Mouse (Mus musculus) midbrain, embryonic 13.5 days (tissue): ENCODE data around the gene Smim13. TPM values are rescaled to one million over a fixed set of nuclear protein-coding genes. Genes with fewer than 3 reads are reported as not detected.

Source experiments
- ATAC-seq: fragments of 200-750 bp; cut with Nextera tagmentation; 2 replicates; pipeline ENCODE4 v1.8.0; 2017; ENCODE audit warnings: mild to moderate bottlenecking, moderate TSS enrichment, moderate library complexity
- H3K27ac ChIP-seq: fragments of 300-500 bp; sonication (generic); 2 replicates; pipeline ENCODE4 v1.5.1; 2015; ENCODE audit warnings: inconsistent platforms, mild to moderate bottlenecking, moderate library complexity
- H3K27me3 ChIP-seq: fragments of 300-500 bp; sonication (generic); 2 replicates; pipeline ENCODE4 v1.6.1; 2015; ENCODE audit warnings: mild to moderate bottlenecking, inconsistent platforms
- H3K36me3 ChIP-seq: fragments of 300-500 bp; sonication (generic); 2 replicates; pipeline ENCODE4 v1.6.1; 2015; ENCODE audit warnings: mild to moderate bottlenecking, inconsistent platforms
- H3K4me1 ChIP-seq: fragments of 300-500 bp; sonication (generic); replicated peaks from 2 replicates; pipeline ENCODE4 v1.6.1; 2015; ENCODE audit warnings: inconsistent platforms
- H3K4me2 ChIP-seq: fragments of 300-500 bp; sonication (generic); replicated peaks from 2 replicates; pipeline ENCODE4 v1.6.1; 2015; ENCODE audit warnings: moderate library complexity, mild to moderate bottlenecking, inconsistent platforms
- H3K4me3 ChIP-seq: fragments of 300-500 bp; sonication (generic); replicated peaks from 2 replicates; pipeline ENCODE4 v1.5.1; 2015; ENCODE audit warnings: mild to moderate bottlenecking, inconsistent platforms
- H3K9ac ChIP-seq: fragments of 300-500 bp; sonication (generic); replicated peaks from 2 replicates; pipeline ENCODE4 v1.6.1; 2015; ENCODE audit warnings: mild to moderate bottlenecking, inconsistent platforms
- H3K9me3 ChIP-seq: fragments of 300-500 bp; sonication (generic); 2 replicates; pipeline ENCODE4 v1.6.1; 2016; ENCODE audit warnings: mild to moderate bottlenecking, inconsistent platforms
- WGBS: fragments of 180-500 bp; shearing (Covaris S2); methylation state at CpG from one replicate; pipeline ENCODE4 v1.1.7; 2015; 5-methylcytosine and 5-hydroxymethylcytosine counted together
- polyA plus RNA-seq: library from polyadenylated mRNA; unstranded; fragments of >200 nt; fragmentation: Nextera tagmentation; extraction: Ambion mirVana; gene quantifications from 2 replicates; pipeline ENCODE4 v1.2.1, GENCODE M21; 2015

Gene Smim13
- polyA plus RNA-seq, 1 experiment from 2014 or later, result 16.2 TPM

DNA sequence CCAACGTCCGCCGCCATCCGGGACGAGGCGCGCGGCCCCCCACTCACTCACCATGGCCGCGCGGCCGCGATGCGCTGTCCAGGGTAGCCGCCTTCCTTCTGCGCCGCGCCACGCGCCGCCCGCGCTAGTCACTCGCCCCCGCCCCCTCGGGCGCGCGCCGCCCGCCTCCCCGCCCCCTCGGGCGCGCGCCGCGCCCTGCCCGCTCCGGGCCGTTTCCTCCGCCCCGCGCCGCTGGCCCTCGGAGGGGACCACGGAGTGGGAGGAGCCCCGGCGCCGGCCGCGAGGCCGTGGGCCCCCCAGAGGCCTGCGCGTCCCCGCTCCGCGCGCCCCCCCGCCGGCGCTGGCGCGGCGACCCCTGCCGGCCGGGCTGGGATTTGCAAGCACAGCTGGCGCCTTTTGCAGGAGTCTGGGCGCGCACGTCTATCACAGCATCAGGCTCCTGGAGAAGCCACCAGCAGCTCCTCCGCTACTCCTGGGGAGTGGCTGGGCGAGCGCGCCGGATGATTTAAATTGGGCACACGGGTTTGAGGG is 29.3 kb upstream of the Smim13 start, which contains the start of gene Elovl2:
TSS of gene Elovl2 (minus strand) at position 102 of the 531 bp plus-strand sequence.
- Histone ChIP-seq H3K27ac (peak within 1 kb of the TSS; percentile 77), H3K9me3 (peaks cover 19% of the 10 kb centered on the region; the same call in 1 of the 2 replicates), H3K4me1 (peaks cover 21% of the 10 kb centered on the region), H3K36me3 (0 out of 2 replicates have a peak, but pooled peaks cover 3% of the 10 kb centered on the region), H3K4me2 (peak within 1 kb of the TSS; percentile 52), H3K9ac (peak within 1 kb of the TSS; percentile 87), H3K4me3 (peak within 1 kb of the TSS; percentile 75), H3K27me3 (no peaks in the 10 kb centered on the region)
- ATAC-seq, result peak; percentile 98
- 2% methylated on average over 36 of the region's 77 CpGs for whole genome bisulfite sequencing

DNA sequence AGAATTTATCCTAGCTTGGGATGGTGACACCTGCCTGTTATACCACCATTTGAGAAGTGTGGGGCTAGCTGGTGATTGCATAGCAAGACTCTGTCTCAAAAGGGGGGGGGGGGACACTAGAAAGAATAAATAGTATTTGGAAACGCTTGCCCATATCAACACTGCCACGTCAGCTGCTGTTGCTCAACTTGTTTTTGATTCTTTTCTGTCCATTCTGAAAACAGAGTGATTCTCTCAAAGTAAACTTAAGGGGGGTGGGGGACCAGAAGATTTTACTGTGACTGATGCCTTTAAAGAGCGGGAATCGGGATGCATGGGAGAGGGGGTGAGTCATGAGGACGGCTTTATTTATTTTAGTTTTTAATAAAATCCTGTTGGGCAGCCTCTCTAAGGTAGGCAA is 23.1 kb upstream of the Smim13 start:
- Histone ChIP-seq H3K27me3 (no peaks in the 10 kb centered on the region), H3K4me1 (no peaks in the 10 kb centered on the region), H3K4me3 (no peak overlapping the region), H3K9me3 (peaks cover 12% of the 10 kb centered on the region; the same call in 1 of the 2 replicates), H3K36me3 (0 out of 2 replicates have a peak, but pooled peaks cover 3% of the 10 kb centered on the region), H3K4me2 (no peak overlapping the region), H3K9ac (no peak overlapping the region), H3K27ac (no peak overlapping the region)
- no peak for ATAC-seq
- WGBS, result 83% methylated on average over 5 of the region's 5 CpGs

DNA sequence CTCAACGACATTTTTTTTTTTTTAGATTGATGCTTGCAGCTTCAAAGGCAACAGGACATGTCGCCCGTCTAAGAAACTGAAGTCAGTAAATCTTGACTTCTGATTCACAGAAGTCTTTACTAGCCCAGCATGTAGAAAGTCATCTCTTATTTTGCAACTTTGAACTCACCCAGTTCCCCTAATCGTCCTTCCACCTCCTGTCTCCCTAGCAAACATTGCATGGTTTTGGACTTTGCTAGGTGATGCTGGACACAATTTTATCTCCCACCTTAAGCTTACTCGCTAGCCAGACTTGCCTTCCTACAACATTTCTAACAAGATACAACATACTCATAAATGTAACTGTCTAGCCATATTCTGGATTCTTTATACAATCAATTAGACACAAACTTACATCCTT is 21.6 kb upstream of the Smim13 start:
- Histone ChIP-seq H3K36me3 (no peaks in the 10 kb centered on the region), H3K9me3 (no peaks in the 10 kb centered on the region), H3K27me3 (no peaks in the 10 kb centered on the region), H3K4me2 (no peak overlapping the region), H3K9ac (no peak overlapping the region), H3K4me3 (no peak overlapping the region), H3K4me1 (no peaks in the 10 kb centered on the region), H3K27ac (no peak overlapping the region)
- 91% methylated on average over 5 of the region's 5 CpGs for WGBS
- ATAC-seq, result no peak

DNA sequence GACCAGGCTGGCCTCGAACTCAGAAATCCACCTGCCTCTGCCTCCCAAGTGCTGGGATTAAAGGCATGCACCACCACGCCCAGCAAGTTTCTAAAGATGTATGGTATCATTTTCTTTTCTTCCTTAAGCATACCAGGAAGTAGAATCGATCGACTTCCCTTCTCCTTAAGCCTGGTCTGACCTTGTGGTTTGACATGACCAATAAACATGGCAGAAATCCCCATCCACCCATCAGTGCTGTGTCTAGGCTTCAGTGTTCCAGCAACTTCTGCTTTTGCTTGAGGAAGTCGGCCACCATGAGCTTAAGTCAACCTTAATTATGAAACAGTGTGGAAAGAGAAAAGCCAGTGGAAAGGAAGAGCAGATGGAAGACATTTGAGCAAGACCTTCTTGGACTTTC is 19.4 kb upstream of the Smim13 start:
- Histone ChIP-seq H3K36me3 (no peaks in the 10 kb centered on the region), H3K27ac (no peak overlapping the region), H3K4me1 (no peaks in the 10 kb centered on the region), H3K9me3 (no peaks in the 10 kb centered on the region), H3K4me3 (no peak overlapping the region), H3K4me2 (no peak overlapping the region), H3K9ac (no peak overlapping the region), H3K27me3 (no peaks in the 10 kb centered on the region)
- no peak for ATAC-seq
- 87% methylated on average over 5 of the region's 5 CpGs for WGBS

DNA sequence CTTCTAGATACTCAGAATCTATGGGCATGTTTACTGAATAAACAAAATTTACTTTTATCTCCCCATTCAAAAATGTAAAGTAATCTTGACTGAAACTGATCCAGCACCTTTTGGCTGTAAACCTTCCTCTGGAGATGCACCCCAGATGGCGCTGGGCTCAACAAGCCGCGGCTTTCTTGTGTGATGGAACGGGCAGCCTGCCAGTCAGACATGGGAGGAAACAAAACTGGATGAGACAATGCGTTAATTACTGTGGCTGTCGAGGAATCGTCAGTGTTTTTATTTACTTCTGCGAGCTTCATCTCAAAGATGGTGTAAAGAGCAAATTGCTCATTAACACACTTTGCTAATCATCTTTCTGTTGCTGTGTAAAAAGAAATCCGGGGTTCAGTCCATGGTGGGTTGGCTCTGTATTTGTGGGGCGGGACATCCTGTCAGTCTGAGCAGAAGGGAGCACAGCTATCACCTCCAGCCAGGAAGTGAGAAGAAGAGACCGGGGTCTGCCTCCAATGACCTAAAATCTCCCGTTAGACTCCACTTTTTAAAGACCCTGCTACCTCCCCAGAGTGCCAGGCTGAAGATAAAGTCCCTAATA is 18.2 kb upstream of the Smim13 start:
- Histone ChIP-seq H3K9me3 (no peaks in the 10 kb centered on the region), H3K27ac (no peak overlapping the region), H3K27me3 (no peaks in the 10 kb centered on the region), H3K36me3 (no peaks in the 10 kb centered on the region), H3K4me1 (no peaks in the 10 kb centered on the region), H3K9ac (no peak overlapping the region), H3K4me2 (no peak overlapping the region), H3K4me3 (no peak overlapping the region)
- WGBS, result 86% methylated on average over 12 of the region's 12 CpGs
- no peak for ATAC-seq

DNA sequence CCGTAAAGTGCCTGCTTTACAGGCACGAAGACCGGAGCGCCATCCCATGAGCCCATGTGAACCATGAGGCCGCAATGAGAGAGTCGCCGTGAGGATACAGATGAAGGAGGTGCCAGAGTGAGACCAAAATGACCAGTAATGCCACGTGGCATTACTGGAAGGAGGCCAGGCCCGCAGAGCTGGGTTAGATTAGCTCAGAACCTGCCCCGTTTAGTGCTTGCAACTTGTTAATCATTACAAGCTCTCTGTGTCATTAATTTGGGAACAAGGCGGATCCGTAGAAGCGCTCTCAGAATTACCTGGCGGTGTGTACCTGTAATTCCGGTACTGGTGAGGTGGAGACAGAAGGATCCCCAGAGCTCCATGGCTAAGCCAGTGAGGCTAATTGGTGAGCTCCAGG is 17.4 kb upstream of the Smim13 start:
- no peak overlapping the region for H3K4me2 ChIP-seq
- no peak overlapping the region for H3K9ac ChIP-seq
- WGBS, result 93% methylated on average over 15 of the region's 15 CpGs
- no peaks in the 10 kb centered on the region for H3K4me1 ChIP-seq
- no peaks in the 10 kb centered on the region for H3K27me3 ChIP-seq
- H3K27ac ChIP-seq, result no peak overlapping the region
- no peaks in the 10 kb centered on the region for H3K9me3 ChIP-seq
- H3K4me3 ChIP-seq, result no peak overlapping the region
- ATAC-seq, result no peak
- no peaks in the 10 kb centered on the region for H3K36me3 ChIP-seq

DNA sequence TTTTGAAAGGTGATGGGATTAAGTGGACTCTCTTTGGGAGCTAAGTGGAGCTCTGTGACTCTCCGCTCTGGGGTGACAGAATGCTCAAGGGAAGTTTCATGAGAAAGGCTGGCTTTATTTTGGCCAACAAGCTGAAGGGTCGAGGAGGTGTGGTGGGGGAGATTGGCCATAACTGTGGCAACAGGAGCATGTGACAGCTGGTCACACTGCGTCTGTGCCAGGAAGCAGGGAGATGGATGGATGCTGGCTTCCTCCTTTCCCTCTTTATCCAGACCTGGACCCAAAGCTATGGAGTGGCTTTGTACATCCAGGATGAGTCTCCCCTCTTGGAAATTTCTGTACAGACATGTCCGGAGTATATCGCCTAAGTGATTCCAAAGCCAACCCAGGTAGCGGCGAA is 16.4 kb upstream of the Smim13 start:
- ATAC-seq, result no peak
- Histone ChIP-seq H3K4me1 (no peaks in the 10 kb centered on the region), H3K27me3 (no peaks in the 10 kb centered on the region), H3K9ac (no peak overlapping the region), H3K4me3 (no peak overlapping the region), H3K27ac (no peak overlapping the region), H3K9me3 (no peaks in the 10 kb centered on the region), H3K36me3 (no peaks in the 10 kb centered on the region), H3K4me2 (no peak overlapping the region)
- WGBS, result 89% methylated on average over 7 of the region's 7 CpGs

DNA sequence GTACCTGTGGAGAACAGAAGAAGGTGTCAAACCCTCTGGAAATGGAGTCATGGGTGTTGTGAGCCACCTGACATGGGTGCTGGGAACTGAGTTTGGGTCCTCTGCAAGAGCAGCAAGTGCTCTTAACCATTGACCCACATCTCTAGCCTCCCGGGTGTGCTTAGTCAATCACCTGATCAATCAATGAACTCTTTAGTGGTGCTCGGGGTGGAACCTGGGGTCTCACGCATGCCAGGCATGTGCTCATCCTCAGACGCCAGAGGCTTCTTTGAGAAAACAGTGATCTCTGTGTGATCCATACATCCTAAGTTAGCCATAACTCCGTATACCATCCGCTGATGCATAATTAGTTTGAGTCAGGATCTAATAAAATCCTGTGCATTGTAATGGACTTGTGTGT is 14.5 kb upstream of the Smim13 start:
- WGBS, result 90% methylated on average over 6 of the region's 6 CpGs
- ATAC-seq, result no peak
- Histone ChIP-seq H3K27ac (no peak overlapping the region), H3K27me3 (peaks cover 7% of the 10 kb centered on the region; the same call in 1 of the 2 replicates), H3K4me3 (no peak overlapping the region), H3K9ac (no peak overlapping the region), H3K9me3 (no peaks in the 10 kb centered on the region), H3K4me2 (no peak overlapping the region), H3K4me1 (no peaks in the 10 kb centered on the region), H3K36me3 (no peaks in the 10 kb centered on the region)

DNA sequence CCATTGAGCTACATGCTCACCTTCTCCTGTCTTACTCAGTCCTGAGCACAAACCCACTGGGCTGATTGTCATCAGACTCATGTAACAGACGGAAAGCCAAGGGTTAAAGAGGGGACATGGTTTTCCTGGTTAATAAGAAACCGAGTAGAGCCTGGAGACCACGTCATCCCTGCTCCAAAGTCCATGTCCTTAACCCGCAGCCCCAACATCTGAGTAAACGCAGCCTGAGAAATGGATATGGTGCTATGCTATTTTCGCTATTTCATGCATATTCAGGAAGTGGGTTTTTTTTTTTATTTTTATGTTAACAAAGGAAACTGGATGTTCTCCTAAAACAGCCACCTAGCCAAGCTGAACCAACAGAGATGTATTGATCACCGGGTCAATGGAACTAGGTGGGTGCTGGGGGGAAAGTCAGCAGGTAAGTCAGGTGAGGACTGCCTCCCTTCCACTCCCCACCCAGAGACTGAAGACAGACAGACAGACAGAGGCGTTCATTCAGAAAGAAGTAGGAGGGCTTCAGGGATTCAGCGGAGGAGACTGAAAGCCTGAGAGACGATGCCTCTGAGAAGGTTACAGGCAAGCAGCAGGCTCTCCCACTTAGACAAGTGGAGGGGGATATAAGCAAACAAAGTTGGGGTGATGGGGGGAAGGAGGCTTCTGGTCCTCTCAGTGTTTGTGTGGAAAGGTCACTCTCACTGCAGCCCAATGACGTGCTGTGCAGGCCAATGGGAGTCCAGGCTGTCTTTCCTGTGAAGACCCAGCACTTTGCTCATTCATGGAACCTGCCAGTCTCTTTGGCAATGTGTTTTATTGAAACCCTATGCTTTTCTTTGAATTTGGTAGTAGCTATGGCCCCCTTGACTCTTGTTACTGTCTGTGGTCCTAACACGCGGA is 13.6 kb upstream of the Smim13 start:
- no peak overlapping the region for H3K4me2 ChIP-seq
- no peak for ATAC-seq
- no peak overlapping the region for H3K9ac ChIP-seq
- peaks cover 7% of the 10 kb centered on the region; the same call in 1 of the 2 replicates for H3K27me3 ChIP-seq
- no peaks in the 10 kb centered on the region for H3K36me3 ChIP-seq
- H3K4me1 ChIP-seq, result no peaks in the 10 kb centered on the region
- WGBS, result 86% methylated on average over 13 of the region's 13 CpGs
- no peak overlapping the region for H3K27ac ChIP-seq
- H3K4me3 ChIP-seq, result no peak overlapping the region
- no peaks in the 10 kb centered on the region for H3K9me3 ChIP-seq

DNA sequence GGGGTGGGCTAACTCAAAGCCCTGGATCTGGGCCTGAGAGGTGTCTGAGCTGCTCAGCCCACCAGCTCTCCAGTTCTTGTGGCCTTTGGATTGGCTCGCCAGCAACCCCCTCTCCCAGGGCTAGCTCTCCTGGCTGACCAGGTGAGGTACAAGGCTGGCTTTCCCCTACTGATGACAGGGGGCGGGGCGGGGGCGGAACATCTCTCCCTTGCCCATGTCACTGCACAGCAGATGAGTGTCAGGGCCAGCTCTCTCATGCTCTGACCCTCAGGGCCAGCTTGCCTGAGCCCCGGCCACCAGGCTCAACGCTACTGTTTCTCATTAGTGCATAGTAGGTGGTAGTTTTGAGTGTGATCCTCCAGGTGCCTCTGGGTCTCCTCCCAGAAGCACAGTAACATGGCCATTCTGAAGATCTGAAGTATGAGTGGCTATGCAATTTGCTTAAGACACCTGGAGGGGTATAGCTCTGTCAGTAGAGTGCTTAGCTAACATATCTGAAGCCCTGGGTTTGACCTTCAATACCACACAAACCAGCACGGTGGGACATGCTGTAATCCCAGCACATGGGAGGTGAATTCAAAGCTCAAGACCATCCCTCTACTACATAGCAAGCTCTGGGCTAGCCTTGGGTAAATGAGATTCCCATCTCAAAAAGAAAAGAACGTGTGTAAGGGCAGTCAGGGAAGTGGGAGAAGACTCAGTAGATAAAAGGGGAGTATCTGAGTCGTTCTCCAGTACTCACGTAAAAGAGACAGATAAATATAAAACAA is 11.4 kb upstream of the Smim13 start:
- no peaks in the 10 kb centered on the region for H3K4me1 ChIP-seq
- no peak overlapping the region for H3K9ac ChIP-seq
- H3K4me2 ChIP-seq, result no peak overlapping the region
- H3K27ac ChIP-seq, result no peak overlapping the region
- no peaks in the 10 kb centered on the region for H3K9me3 ChIP-seq
- 75% methylated on average over 10 of the region's 10 CpGs for whole genome bisulfite sequencing
- H3K27me3 ChIP-seq, result peaks cover 7% of the 10 kb centered on the region; the same call in 1 of the 2 replicates
- H3K36me3 ChIP-seq, result no peaks in the 10 kb centered on the region
- no peak overlapping the region for H3K4me3 ChIP-seq
- peak; percentile 53; the same call in 1 of the 2 replicates for ATAC-seq

DNA sequence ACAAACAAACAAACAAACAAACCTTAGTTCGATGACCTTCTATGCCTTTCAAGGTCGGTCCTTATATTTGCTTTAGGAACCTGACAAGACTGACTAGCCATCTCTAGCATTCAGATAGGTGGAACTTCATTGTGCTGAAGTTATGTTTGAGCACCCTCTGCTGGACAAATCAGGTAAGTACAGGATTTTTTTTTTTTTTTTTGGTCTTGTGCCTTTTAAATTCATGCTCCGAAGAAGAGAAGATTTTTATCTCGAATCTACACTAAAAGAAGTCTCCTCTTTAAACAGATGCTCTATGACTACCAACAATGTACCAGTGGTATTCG is 10.9 kb upstream of the Smim13 start:
- Histone ChIP-seq H3K4me1 (no peaks in the 10 kb centered on the region), H3K27ac (no peak overlapping the region), H3K36me3 (no peaks in the 10 kb centered on the region), H3K4me3 (no peak overlapping the region), H3K27me3 (peaks cover 7% of the 10 kb centered on the region; the same call in 1 of the 2 replicates), H3K4me2 (no peak overlapping the region), H3K9me3 (no peaks in the 10 kb centered on the region), H3K9ac (no peak overlapping the region)
- no peak for ATAC-seq
- 14% methylated on average over 5 of the region's 5 CpGs for WGBS

DNA sequence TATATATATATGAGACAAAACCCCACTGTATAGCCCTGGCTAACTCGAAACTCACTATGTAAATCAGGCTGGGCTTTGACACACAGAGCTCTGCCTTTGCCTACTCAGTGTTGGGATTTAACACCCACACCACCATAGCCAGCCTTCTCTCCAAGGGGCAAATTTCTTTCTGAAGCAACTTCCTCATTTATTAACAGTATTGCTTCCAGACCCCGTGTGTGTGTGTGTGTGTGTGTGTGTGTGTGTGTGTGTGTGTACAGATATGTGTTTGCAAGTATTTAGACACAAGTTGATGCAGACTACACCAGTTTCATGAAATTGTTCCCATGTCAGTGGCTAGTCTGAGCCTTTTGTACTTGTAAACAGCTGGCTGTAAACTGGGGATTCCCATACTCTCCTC is 8.1 kb upstream of the Smim13 start:
- H3K36me3 ChIP-seq, result no peaks in the 10 kb centered on the region
- H3K4me2 ChIP-seq, result no peak overlapping the region
- H3K9me3 ChIP-seq, result no peaks in the 10 kb centered on the region
- no peaks in the 10 kb centered on the region for H3K4me1 ChIP-seq
- no peak overlapping the region for H3K4me3 ChIP-seq
- ATAC-seq, result no peak
- no peak overlapping the region for H3K9ac ChIP-seq
- peaks cover 7% of the 10 kb centered on the region; the same call in 1 of the 2 replicates for H3K27me3 ChIP-seq
- WGBS, result 72% methylated on average over 2 of the region's 2 CpGs
- no peak overlapping the region for H3K27ac ChIP-seq
